Mouse (Mus musculus): ENCODE data around the gene Hat1. TPM values are rescaled to one million over a fixed set of nuclear protein-coding genes. Genes with fewer than 3 reads are reported as not detected.

Hat1 gene
- 2.1 TPM for polyA plus RNA-seq (2015; fragmentation: Illumina TruSeq; extraction: RNeasy Lipid Tissue Mini Kit (QIAGEN cat#74804); ENCODE audit: insufficient read depth, low read depth, low replicate concordance)

GRCm38 (mm10) chr2:71388951-71389763, at the start of gene Hat1:
TSS of gene Hat1 (plus strand) at chr2:71388958.

DNA sequence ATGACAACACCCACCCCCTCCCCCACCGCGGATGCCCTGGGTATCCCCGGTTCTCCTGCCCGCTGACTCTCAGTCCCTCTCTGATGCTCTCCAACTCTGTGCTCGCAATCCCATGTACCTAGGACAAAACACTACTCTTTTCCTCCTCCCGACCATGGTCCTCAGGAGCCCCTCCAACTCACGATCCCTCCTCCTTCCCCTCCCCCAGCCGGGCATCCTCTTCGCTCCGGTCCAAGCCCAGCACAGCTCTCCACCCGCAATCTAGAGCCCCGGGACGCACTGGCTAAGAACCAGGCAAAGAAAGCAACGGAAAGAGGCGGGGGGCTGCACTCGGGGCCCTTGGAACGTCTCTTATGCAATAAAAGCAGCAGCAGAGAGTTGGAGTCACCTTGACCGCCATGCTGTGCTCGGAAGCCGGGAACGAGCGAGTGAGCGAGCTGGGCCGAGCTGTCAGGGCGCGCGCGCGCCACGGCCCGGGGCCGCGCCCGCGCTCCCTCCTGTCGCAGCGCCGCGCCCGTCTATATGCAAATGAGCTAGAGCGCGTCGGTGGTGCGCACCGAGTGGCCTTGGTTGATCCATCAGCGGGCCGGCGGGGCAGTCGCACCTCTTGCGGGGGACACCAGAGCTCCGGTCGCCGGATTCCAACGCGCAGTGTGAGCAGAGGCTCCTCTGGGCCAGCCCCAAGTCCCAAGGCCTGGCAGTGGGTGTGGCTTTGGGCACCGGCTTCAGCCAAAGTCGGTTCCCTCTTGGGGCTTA, 21.5 kb upstream of the Hat1 start, which contains the start of gene Slc25a12:
Gene Slc25a12 (minus strand): TSS at position 625 of the 756 bp plus-strand sequence.

GRCm38 (mm10) chr2:71453161-71453916, 64.6 kb downstream of the Hat1 start, which contains the start of gene Metap1d:
TSS of gene Metap1d (plus strand) at chr2:71453276.

Other genes with a start within 250 kb of the Hat1 start
- gene Dync1i2, start 177.3 kb upstream of the Hat1 start, polyA plus RNA-seq (2015; fragmentation: Illumina TruSeq; extraction: RNeasy Lipid Tissue Mini Kit (QIAGEN cat#74804); ENCODE audit: insufficient read depth, low read depth, low replicate concordance), result 23.3 TPM
- gene Slc25a12, start 21.2 kb upstream of the Hat1 start, polyA plus RNA-seq (2015; fragmentation: Illumina TruSeq; extraction: RNeasy Lipid Tissue Mini Kit (QIAGEN cat#74804); ENCODE audit: insufficient read depth, low read depth, low replicate concordance), result 4.2 TPM
- gene Metap1d, start 64.3 kb downstream of the Hat1 start, polyA plus RNA-seq (2015; fragmentation: Illumina TruSeq; extraction: RNeasy Lipid Tissue Mini Kit (QIAGEN cat#74804); ENCODE audit: insufficient read depth, low read depth, low replicate concordance), result 40.4 TPM
- gene Dlx1, start 139.2 kb downstream of the Hat1 start, polyA plus RNA-seq (2015; fragmentation: Illumina TruSeq; extraction: RNeasy Lipid Tissue Mini Kit (QIAGEN cat#74804); ENCODE audit: insufficient read depth, low read depth, low replicate concordance), result not detected
- gene Dlx2, start 157.8 kb downstream of the Hat1 start, polyA plus RNA-seq (2015; fragmentation: Illumina TruSeq; extraction: RNeasy Lipid Tissue Mini Kit (QIAGEN cat#74804); ENCODE audit: insufficient read depth, low read depth, low replicate concordance), result not detected